Mouse (Mus musculus) megakaryocyte-erythroid progenitor cell, adult 5-6 weeks (primary cell): ENCODE measurements around the gene Vill. TPM values are rescaled to one million over a fixed set of nuclear protein-coding genes. Genes with fewer than 3 reads are reported as not detected.
A peak's percentile ranks its signal among the peaks of the same experiment; 100 is the strongest.

Experiments
- ATAC-seq: replicated peaks from 2 replicates; pipeline ENCODE4 v1.8.0; 2016; ENCODE audit warnings: mild to moderate bottlenecking, inconsistent platforms; ENCODE audit not compliant: severe bottlenecking, poor library complexity, low FRiP score, low TSS enrichment
- total RNA-seq, 2 experiments: library from RNA; stranded (forward) in 1 of 2; stranded (reverse) in 1 of 2; fragments of 200-1000, 215-1000 nt in 1 of 2; fragments of >200 nt in 1 of 2; fragmentation: Nextera tagmentation in 1 of 2; gene quantifications; 2 replicates each; pipeline ENCODE4 v1.2.3; 2014 to 2017

Gene Vill
- 7.2 TPM in 1 of 2 replicates, not detected in the other for total RNA-seq (2014; fragmentation: Nextera tagmentation)
- total RNA-seq (2017), result 8.7 and 11.9 TPM in 2 replicates

DNA sequence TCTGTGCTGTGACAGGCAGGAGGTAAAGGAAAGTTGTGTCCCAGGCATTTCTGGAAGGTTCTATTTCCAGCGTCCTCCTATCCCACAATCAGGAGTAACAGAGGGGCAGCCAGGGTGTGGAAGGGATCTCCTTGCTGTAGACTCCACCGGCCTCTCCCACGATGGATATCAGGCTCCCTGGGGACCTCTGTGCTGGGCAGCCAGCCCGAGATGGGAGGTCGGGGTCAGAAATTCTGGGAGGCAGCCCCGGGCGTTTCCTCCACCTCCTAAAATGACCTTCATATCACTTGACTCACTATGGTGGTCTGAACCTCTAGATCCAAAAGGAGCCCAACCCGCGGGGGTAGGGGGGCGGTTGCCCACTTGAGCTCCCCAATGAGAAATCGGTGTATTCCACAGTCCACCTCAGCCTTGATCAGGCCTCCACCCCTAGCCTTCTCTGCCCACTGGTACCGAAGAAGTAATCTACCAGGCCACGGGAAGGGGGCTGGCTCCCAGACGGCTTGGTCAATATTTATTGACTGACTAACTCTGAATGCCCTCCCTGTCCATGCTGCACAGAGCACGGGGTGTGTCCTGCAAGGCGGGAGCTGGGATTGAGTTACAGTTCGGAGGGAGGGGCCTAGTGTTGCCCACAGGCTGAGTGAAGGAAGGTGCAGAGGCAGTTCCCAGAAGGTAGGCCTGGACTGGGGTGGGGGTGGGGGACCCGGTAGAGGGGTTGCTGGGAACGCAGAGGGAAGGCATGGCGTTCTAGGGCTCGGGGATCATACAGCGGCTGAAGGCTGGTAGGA lies at the start of gene Vill:
Gene Vill (plus strand): TSS at position 625 of the 791 bp plus-strand sequence.
- no peak for ATAC-seq

DNA sequence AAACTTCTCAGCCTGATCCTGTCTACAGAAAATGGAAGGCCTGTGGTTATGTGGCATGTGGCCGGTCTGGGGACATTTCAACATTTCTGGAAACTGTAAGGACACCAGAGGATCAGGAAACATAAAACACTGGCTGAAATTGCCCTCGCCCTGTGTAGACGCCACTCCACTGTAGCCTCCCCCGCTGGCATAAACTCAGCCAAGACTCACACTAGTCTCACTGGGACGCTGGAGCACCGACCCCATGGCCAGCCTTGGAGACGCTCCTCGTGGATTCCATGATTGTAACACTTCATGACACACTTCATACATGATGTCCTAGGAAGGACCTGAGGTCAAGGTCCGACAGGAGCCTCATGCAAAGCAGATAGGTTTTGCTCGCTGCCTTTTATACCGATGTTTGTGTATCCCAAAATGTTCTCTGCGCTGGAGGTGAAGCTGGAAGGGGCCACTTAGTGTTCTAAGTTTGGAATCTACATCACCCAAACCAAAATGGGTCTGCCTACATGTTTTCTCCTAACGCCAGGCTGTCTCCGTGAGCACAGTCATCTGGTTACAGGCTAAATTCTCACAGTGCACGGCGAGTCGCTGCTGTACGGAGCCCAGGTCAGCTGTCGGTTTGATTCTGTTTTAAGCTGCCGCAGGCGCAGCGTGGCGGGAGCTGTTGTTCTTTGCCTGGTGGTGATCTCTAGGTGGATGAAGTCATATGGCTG lies 48.4 kb upstream of the Vill start:
- ATAC-seq, result no peak

DNA sequence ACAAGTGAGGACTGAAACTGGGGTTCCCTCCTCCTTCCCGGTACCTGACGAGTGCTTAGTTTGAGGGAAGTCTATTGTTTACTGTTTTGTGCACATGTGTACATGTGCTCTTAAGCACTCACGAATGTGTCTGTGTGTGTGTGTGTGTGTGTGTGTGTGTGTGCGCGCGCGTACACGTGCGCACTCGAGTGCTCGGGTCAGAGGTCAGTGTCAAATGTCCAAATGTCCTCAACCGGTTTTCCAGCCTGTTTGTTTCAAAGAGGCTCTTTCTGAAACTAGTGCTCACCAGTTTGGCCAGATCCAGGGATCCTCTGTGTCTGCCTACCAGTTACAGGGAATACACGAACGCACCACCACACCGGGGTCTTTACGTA lies 47.9 kb upstream of the Vill start:
- no peak for ATAC-seq

DNA sequence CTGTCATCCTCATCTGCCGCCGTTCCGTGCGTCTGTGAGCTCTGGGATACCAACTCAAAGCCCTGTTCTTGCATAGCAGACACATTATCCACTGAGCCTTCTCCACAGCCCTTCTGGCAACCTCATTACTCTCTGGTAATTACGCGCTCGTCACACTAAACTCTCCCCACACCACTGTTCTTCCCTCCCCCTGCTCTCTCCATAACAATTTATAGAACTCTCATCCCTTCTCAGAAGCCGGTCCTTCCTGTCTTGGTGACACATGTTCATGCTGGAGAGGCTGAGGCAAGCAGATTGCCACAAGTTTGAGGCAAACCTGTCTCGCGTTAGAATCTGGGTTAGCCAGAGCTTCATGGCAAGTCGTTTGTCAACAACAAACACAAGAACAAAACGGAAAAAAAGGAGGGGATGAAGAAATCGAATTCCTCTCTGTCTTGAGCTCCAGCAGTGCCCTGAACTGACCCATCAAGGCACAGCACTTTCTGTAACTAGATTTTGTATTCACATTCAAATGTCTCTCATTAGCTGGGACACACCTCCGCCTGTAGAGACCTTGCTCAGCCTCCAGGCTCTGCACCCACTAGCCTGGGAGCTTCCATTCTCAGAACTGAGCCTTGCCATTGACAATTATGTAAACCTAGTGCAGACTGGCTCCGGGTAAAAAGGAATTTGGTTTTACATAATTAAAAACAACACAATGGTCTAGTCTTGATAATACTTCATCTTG lies 47.1 kb upstream of the Vill start:
- ATAC-seq, result no peak

DNA sequence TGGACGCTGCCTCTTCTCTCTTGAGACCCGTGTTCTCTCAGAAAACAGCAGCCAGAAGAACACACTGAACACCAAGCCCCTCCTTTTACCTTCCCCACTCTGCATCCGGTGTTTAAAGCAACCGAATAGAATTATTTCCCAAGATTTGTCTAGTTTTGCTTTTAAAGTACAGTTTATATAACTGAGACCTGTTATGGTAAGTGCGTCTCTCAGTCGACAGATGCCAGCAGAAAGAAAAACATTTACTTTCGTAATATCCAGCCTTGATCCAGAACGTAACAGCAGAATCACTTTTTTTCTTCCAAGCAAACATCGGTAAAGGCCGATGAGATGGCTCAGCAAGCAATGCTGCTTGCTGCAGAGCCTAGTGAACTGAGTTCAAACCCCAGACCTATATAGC lies 45.3 kb upstream of the Vill start:
- no peak for ATAC-seq

DNA sequence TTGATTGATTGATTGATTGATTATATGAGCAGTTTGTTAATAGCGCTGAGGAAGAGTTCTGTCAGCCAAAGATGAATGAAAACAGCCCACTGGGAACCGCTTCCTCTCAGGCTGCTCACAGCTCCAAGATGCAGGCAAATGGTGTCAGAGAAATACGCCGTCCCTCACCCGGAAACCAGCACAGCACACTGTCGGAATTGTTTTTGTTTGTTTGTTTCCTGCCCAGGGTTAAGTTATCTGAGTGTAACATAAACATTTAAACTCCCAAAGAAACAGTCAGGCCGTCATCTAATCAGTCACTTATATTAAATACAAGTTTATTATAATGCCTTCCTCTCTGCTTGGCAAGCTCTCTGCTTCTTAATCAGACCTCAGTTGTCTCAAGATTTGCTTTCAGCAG lies 43.7 kb upstream of the Vill start:
- ATAC-seq, result no peak

DNA sequence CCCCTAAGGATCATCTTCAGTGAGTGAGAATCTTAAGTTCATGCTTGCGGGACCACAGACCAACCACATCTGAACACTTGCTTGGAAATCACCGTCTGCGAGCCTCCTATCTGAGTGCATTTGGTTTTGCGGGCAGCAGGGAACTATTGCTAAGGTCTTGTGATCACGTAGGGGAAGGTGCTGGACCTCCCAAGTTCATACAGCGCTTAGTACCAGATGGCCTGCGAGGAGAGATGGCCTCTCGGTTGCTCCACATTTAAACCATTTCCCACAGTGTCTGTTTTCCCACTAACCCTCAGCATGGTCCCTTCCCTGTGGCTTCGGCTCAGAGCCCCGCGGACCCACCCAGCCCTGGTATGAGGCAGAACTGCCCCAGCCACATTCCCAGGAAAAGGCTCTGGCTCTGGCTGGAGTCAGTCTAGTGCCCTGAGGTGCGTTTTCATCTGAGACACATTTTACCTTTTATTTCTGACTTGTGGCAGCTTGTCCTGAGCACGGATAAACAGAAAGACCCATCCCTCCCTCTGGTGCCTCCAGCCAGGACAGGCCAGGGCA lies 42.3 kb upstream of the Vill start:
- no peak for ATAC-seq

DNA sequence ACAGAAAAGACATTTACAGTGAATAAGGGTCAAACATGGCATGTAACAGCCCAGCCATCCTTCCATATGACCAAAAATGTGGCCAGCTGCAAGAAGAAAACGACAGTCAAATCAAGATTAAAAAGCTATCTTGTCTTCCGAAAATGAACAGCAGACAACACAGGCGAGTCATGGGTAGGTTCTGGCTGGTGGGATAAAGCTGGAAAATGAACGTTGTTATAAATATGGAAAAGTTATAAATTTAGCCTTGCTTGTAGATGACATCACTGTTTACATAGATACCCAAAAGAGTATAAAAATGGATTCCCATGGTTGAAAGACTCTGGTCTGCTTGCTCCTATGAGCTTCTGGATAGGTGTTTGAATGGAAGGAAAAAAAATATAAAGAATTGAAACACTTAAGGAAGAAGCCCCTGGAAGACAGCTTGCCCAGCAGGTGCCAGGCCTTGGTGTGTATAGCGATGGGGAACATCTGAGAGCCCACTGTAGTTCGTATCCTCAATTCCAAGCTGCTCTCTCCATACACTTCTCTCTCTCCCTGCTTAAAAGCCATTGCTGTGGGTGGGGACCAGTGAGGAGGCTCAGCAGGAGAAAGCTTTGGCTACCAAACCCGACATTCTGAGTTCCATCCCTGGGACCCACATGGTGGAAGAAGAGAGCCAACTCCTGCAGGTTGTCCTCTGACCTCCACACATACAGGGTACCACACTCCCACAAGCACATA lies 35.6 kb upstream of the Vill start:
- ATAC-seq, result no peak

DNA sequence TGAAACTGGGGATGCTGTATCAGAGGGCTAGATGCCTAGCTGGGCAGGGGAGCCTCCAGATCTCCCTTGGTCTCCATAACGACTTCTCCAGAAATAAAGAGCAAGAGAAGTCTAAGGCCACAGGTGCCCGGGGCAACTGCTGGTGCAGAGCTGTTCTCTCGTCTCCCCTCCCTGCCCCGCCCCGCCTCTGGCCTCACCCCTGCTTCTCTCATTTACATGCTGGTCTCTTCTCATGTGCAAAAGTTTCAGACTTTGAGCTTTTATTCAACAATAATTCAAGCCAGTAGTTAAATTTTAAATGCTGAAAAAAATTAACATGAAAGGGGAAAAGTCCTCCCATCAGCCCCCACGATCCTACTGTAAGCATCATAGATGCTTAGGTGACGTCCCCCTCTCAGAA lies 30.8 kb upstream of the Vill start:
- ATAC-seq, result no peak

DNA sequence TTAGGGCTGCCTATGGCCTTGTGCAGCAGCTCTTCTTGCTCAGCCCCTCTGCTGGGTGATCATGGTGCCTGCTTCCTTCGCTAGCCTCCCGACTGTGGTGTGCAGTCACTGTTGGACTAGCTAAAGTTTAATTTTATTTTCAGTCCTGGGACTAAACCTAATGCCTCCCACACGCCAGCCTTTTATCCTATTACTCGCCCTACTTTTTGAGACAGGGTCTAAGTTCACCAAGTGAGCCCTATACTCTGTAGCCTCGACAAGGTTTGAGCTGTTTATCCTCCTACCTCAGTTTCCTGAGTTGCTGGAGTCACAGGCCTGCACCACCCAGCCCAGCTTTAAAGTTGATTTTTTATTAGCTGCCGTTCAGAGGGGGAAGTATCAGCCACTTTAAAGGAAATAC lies 27.3 kb upstream of the Vill start:
- ATAC-seq, result no peak

DNA sequence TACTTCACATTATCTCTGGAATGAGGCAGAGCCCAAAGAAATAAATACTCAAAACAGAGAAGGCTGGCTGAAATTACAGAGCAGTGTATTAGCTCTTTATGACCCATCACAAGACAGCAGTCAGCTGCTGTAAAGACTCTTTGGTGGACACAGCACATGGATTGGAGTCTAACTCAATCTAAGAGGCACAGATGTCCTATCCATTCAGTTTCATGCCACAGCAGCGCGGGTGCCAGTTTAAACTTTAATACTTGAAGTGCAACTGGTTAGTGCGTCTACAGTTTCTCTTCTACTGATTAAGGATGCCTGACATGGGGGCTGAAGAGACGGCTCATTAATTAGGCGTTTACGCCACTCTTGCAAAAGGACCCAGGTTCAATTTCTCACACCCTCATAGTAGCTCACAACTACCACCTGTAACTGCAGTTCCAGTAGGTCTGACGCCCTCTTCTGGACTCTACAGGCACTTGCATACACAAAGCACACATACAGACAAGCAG lies 26.7 kb upstream of the Vill start:
- ATAC-seq, result no peak

DNA sequence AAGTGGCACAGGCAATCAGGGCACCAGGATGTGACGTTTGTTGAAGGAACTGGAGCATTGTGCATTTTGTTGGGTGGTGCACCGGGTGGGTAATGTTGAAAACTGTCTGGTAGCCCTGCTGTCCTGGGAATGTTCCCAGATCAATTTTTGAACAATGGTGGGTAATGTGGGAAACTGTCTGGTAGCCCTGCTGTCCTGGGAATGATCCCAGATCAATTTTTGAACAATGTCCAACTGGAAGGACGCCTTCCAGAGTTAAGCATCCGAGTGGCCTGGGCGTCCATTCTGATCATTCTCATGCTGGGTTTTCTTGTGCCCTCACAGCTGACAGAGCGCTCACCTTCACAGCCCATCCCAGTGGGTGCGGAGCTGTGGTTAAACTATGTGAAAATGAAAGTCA lies 25.2 kb upstream of the Vill start:
- no peak for ATAC-seq

DNA sequence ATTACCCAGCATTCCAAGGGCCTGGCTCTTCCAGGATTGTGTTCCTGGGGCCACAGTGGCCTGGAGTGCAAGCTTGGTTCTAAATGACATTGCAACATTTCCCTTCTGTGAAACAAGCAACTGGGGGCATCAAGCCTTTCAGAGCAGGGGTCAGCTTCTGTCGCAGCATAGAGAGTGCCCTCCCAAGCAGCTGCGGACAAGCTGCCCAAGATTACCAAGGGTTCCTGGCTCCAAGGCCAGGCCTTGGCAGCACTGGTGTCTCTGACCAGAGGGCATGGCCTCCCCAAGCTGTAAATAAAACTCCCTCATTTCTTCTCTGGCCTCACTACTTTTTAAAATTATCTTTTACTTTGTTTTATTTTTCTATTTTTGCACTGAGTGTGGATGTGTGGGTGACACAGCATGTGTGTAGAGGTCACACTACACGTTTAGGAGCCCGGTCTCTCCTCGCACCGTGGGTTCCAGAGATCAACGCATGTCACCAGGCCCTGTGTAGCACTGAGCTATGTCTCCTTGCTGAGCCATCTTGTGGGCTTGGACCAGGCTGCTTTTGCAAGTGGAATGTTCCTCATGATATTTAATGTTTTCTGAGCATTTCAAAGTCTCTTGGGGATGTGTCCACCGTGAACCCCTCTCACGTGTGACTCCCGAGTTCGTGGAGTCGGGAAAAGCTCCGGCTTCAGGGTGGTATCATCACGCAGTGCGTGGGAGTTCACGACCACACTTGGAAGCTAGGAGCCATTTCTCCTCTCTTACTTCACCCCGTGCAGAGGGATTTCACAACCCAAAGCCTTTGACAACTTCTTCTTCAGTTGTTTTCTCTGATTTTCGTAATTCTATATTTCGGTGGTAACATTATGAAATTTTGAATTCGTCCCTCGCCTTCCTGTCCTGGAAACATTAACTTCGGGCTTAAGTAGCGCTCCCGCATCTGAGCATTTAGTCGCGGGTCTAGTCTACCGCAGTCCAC lies 24.1 kb upstream of the Vill start:
- ATAC-seq, result no peak

DNA sequence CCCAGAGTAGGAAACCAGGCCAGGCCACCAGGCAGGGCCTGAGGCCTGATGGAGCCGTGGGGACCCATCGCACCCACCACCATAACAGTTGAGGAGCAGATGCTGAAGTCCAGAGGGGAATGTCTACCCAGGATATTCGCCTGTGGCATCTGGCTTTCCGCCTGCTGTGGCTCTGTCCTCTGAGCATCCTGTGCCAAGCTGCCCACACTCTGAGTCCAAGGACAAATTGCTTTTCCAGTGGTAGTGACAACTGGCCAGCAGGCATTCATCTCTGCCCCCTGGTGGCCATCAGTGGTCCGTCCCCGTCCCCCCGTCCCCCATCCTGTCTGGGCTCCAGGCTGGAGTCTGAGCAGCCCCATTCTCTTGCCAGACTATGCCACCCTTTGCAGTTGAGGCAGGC lies 23.0 kb upstream of the Vill start:
- ATAC-seq, result peak; percentile 62

DNA sequence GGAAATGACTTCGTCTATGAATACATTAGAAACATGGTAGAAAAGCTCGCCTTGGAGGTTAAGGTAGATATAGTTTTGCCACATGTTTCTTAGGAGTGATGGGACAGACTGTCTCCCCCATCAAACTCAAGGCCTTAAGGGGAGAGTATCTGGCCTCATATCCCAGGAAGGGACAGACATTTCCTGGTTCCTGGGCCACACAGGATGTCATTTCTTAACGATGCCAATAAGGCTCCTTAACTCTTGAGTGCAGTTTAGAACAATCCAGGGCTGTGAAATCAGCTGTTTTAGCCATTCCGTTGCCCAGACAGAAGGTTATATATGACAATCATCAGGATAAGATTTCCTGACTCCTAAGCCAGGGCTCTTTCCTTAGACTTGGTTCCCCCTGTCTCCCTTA lies 21.5 kb upstream of the Vill start:
- ATAC-seq, result no peak

DNA sequence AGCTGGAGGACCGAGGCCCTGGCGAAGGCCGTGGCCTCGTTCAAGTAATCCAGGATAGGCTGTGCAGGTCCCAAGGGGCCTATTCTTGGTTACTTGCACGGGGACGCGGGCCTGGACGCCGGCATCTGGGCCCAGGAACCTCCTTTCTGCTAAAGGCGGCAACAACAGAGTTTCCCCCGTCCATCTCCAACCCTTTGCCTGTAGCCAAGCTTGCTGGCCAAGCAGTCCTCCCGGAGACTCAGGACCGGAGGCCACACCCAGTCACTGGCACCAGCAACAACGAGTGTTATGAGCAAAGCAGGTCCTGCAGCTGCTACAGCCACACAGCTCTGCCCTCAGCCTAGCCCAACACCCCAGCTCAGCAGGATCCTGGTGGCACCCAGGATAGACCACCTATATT lies 20.8 kb upstream of the Vill start:
- ATAC-seq, result no peak

DNA sequence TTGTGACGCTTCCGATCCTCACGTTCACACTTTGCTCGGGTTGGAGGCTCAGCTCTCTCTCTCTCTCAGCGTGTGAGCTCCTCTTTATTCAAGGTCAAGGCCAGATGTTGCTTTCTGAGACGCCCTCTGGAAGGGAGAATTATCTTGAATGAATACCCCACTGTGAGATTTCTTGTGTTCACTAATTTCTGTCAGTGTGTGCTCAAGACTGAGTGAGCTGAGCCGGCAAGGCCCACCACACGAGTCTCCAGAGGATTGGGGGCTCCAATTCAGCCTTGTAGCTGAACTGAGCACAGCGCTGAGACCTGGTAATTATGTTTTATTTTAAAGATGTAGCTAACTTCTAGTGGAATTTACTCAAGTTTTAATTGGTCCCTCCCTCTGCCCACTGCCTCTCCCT lies 20.0 kb upstream of the Vill start:
- ATAC-seq, result no peak
